Mouse (Mus musculus): ENCODE measurements around the gene Zfp948. TPM values are rescaled to one million over a fixed set of nuclear protein-coding genes. Genes with fewer than 3 reads are reported as not detected.

Zfp948 gene
- polyA plus RNA-seq, 1 experiment from 2014 or later: 25.4 TPM

DNA sequence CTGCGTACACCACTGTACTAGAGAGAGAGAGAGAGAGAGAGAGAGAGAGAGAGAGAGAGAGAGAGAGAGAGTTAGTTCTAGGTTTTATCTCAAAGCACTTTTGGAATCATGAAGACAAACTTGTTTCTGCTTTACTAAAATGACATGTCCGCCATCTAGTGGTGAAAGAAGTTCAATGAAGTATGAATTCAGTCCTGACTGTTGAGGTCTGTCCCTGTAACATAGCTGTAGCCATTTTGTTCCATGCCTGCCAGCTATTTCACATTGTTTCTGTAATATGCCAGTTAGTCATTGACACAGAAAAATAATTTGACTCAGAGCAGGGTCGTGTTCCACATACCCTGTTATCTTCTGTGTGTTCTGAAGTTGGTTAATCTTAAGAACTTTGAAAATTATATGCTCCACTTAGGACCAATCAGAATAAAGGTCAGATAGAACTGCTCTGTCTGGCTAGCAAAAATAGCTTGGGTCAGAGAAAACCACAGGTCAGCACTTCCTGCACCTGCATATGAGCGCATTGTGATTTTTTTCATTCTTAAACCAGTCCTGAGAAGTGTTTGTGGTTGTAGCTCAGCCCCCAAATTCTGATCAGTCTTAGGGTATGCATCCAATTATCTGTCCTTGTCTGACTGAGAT lies 32.2 kb upstream of the Zfp948 start:
- Histone ChIP-seq H3K4me2 (ENCODE audit: low read length) (0 out of 2 replicates have a peak overlapping the region, but pooled peaks have one; percentile 55), H3K9me3 (ENCODE audit: control insufficient read depth, low read length) (no peaks in the 10 kb centered on the region), H3K4me1 (ENCODE audit: control insufficient read depth, insufficient read depth, low read length) (peaks cover 8% of the 10 kb centered on the region; the same call in 1 of the 2 replicates), H3K36me3 (ENCODE audit: control insufficient read depth, insufficient read depth, low read length) (no peaks in the 10 kb centered on the region), H3K4me3 (replicated peaks; ENCODE audit: low read depth, low read length) (no peak overlapping the region), H3K27me3 (ENCODE audit: control insufficient read depth, insufficient read depth, low read length) (no peaks in the 10 kb centered on the region), H3K9ac (replicated peaks; ENCODE audit: low read length) (no peak overlapping the region), H3K27ac (replicated peaks; ENCODE audit: low read depth, low read length) (no peak overlapping the region)
- peak; percentile 91 for DNase-seq
- ATAC-seq (ENCODE audit: low FRiP score, low TSS enrichment): peak; percentile 19; the same call in 1 of the 2 replicates
- WGBS: 21% methylated on average over 4 of the region's 4 CpGs

DNA sequence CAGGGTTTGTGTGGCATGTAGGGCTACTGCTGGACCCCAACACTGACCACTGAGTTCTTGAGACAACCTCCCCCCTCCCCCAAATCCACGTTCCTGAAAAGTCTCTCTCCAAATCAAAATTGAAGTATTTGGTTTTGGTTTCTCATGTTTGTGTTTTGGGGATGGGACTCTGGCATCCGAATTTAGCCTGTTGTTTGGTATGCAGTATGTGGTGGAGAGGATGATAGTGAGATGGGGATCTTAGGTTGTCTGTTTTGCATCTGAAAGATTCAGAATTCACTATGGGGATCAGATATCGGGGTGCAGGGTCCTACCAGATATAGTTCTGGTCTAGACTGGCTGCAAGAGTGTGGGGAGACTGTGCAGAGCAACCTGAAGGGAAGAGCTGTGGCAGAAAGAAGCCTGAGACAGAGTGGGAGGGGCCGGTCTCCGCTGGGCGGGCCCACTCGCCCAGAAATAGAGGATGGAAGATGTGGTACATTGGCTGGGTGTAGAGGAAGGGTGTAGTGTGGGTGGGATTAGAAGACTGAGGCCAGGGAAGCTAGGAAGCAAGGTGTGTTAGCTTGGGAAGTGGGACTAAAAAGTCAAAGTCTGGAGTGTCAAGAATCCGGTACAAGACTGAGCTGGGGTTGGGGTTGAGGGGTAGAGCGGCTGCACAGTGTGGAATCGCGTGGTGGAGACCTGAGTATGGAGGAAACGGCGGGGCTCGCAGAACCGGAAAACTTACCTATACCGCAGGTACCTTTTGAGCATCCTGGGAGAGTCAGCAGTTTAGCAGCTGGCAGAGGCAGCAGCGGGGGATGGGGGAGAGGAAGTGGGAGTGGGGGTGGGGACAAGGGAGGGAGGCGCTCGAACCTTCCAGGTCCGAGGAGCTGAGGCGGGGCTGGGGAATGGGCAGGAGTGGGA lies 31.5 kb upstream of the Zfp948 start, which contains the start of gene Zfp52:
TSS of gene Zfp52 (plus strand) at position 444 of the 906 bp plus-strand sequence.
- Histone ChIP-seq H3K27ac (replicated peaks; ENCODE audit: low read depth, low read length) (no peak within 1 kb of the TSS), H3K27me3 (ENCODE audit: control insufficient read depth, insufficient read depth, low read length) (no peaks in the 10 kb centered on the region), H3K9ac (replicated peaks; ENCODE audit: low read length) (peak within 1 kb of the TSS; percentile 41), H3K4me1 (ENCODE audit: control insufficient read depth, insufficient read depth, low read length) (peaks cover 8% of the 10 kb centered on the region; the same call in 1 of the 2 replicates), H3K4me2 (ENCODE audit: low read length) (peak within 1 kb of the TSS; percentile 55), H3K9me3 (ENCODE audit: control insufficient read depth, low read length) (no peaks in the 10 kb centered on the region), H3K4me3 (replicated peaks; ENCODE audit: low read depth, low read length) (peak within 1 kb of the TSS; percentile 37), H3K36me3 (ENCODE audit: control insufficient read depth, insufficient read depth, low read length) (no peaks in the 10 kb centered on the region)
- DNase-seq (peak; percentile 48), ATAC-seq (ENCODE audit: low FRiP score, low TSS enrichment) (peak; percentile 41)
- WGBS: 5% methylated on average over 21 of the region's 21 CpGs

DNA sequence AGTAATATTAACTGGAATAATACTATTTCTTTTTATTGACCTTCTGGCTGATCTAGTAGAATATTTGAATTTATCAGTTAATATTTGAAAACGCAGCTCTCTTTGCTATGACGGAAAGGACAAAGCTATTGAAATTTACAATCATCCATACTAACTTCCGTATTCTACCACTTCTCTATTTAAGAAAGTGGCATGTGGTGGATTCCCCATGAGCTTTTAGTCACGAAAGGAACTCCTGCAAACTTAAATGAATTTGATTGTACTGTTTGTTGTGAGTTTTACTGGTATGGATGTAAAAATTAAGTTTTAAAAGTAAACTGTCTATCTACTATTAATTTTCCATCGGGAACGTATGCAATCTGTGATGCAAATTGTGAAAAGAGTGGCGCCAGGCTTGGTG lies 30.7 kb upstream of the Zfp948 start:
- no peaks in the 10 kb centered on the region for H3K27me3 ChIP-seq (ENCODE audit: control insufficient read depth, insufficient read depth, low read length)
- H3K9ac ChIP-seq (replicated peaks; ENCODE audit: low read length): no peak overlapping the region
- no peaks in the 10 kb centered on the region for H3K36me3 ChIP-seq (ENCODE audit: control insufficient read depth, insufficient read depth, low read length)
- peak overlapping the region; percentile 37 for H3K4me3 ChIP-seq (replicated peaks; ENCODE audit: low read depth, low read length)
- H3K27ac ChIP-seq (replicated peaks; ENCODE audit: low read depth, low read length): no peak overlapping the region
- peaks cover 8% of the 10 kb centered on the region; the same call in 1 of the 2 replicates for H3K4me1 ChIP-seq (ENCODE audit: control insufficient read depth, insufficient read depth, low read length)
- H3K4me2 ChIP-seq (ENCODE audit: low read length): peak overlapping the region; percentile 55
- no peaks in the 10 kb centered on the region for H3K9me3 ChIP-seq (ENCODE audit: control insufficient read depth, low read length)
- ATAC-seq (ENCODE audit: low FRiP score, low TSS enrichment) (no peak), DNase-seq (no peak)
- 37% methylated on average over 7 of the region's 7 CpGs for WGBS

DNA sequence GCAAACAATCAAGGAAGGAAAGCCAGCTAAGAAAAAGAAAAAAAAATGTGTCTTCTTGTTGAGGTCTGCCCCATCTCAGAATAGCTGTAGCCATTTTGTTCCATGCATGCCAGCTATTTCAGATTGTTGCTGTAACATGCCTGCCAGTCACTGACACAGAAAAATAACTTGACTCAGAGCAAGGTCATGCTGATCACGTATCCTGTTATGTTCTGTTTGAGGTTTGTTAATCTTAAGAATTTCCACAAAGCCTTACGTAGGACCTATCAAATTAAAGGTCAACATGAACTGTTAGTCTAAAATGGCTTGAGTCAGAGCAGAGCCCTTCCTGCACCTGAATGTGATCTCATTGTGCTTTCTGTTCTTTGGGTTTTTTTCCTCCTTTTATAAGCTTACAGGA lies 30.1 kb upstream of the Zfp948 start:
- Histone ChIP-seq H3K4me1 (ENCODE audit: control insufficient read depth, insufficient read depth, low read length) (peaks cover 5% of the 10 kb centered on the region; the same call in 1 of the 2 replicates), H3K9ac (replicated peaks; ENCODE audit: low read length) (no peak overlapping the region), H3K9me3 (ENCODE audit: control insufficient read depth, low read length) (no peaks in the 10 kb centered on the region), H3K4me2 (ENCODE audit: low read length) (no peak overlapping the region), H3K36me3 (ENCODE audit: control insufficient read depth, insufficient read depth, low read length) (no peaks in the 10 kb centered on the region), H3K27me3 (ENCODE audit: control insufficient read depth, insufficient read depth, low read length) (no peaks in the 10 kb centered on the region), H3K4me3 (replicated peaks; ENCODE audit: low read depth, low read length) (no peak overlapping the region), H3K27ac (replicated peaks; ENCODE audit: low read depth, low read length) (no peak overlapping the region)
- WGBS: 81% methylated on average over 2 of the region's 2 CpGs
- ATAC-seq (ENCODE audit: low FRiP score, low TSS enrichment): no peak
- DNase-seq: no peak

DNA sequence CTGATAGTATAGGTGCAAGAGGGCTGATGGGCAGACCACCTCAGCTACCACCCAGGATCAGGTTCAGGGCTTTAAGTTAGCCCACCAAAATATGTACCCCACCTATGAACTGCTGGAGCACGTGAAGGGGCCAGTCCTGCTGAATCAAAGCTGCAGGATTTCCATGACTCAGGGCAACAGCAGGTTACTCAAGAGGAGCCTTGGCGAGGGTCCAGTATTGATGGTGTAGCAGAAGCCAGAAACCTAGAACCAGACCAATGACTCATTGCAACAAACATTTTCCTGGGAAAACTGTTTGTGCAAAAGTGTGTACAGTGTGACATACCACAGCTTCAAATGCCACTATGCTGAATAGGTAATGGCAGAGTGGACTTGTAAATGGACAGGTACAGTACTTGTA lies 9.0 kb upstream of the Zfp948 start:
- Histone ChIP-seq H3K9ac (replicated peaks; ENCODE audit: low read length) (no peak overlapping the region), H3K4me1 (ENCODE audit: control insufficient read depth, insufficient read depth, low read length) (no peaks in the 10 kb centered on the region), H3K27me3 (ENCODE audit: control insufficient read depth, insufficient read depth, low read length) (no peaks in the 10 kb centered on the region), H3K4me2 (ENCODE audit: low read length) (no peak overlapping the region), H3K27ac (replicated peaks; ENCODE audit: low read depth, low read length) (no peak overlapping the region), H3K36me3 (ENCODE audit: control insufficient read depth, insufficient read depth, low read length) (no peaks in the 10 kb centered on the region), H3K4me3 (replicated peaks; ENCODE audit: low read depth, low read length) (no peak overlapping the region), H3K9me3 (ENCODE audit: control insufficient read depth, low read length) (no peaks in the 10 kb centered on the region)
- DNase-seq: no peak
- 83% methylated on average over 2 of the region's 2 CpGs for WGBS
- no peak for ATAC-seq (ENCODE audit: low FRiP score, low TSS enrichment)

DNA sequence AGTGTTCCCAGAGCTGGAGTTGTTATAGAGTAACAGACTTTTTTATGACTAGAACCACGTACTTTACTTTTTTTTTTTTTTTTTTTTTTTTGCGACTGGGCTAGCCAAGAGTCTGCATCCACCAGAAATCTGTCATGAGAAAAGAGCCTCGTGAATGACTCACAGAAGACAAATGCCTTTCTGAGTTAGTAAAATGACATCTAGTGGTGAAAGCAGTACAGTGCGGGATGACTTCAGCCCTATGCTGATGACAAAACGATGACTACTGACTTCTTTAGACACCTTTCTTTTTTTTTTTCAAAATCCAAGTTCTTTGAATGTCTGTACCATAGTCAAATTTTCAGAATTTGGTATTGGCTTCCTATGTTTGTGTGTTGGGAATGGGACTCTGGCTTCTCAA lies 588 bp upstream of the Zfp948 start:
- ATAC-seq (ENCODE audit: low FRiP score, low TSS enrichment) (peak; percentile 83), DNase-seq (peak; percentile 85)
- H3K27me3 ChIP-seq (ENCODE audit: control insufficient read depth, insufficient read depth, low read length): no peaks in the 10 kb centered on the region
- peak overlapping the region; percentile 68 for H3K4me2 ChIP-seq (ENCODE audit: low read length)
- no peaks in the 10 kb centered on the region for H3K9me3 ChIP-seq (ENCODE audit: control insufficient read depth, low read length)
- H3K4me1 ChIP-seq (ENCODE audit: control insufficient read depth, insufficient read depth, low read length): peaks cover 10% of the 10 kb centered on the region; the same call in 1 of the 2 replicates
- 0 out of 2 replicates have a peak, but pooled peaks cover 2% of the 10 kb centered on the region for H3K36me3 ChIP-seq (ENCODE audit: control insufficient read depth, insufficient read depth, low read length)
- peak overlapping the region; percentile 84 for H3K9ac ChIP-seq (replicated peaks; ENCODE audit: low read length)
- 3% methylated on average over 5 of the region's 5 CpGs for WGBS
- H3K4me3 ChIP-seq (replicated peaks; ENCODE audit: low read depth, low read length): peak overlapping the region; percentile 70
- H3K27ac ChIP-seq (replicated peaks; ENCODE audit: low read depth, low read length): peak overlapping the region; percentile 93

DNA sequence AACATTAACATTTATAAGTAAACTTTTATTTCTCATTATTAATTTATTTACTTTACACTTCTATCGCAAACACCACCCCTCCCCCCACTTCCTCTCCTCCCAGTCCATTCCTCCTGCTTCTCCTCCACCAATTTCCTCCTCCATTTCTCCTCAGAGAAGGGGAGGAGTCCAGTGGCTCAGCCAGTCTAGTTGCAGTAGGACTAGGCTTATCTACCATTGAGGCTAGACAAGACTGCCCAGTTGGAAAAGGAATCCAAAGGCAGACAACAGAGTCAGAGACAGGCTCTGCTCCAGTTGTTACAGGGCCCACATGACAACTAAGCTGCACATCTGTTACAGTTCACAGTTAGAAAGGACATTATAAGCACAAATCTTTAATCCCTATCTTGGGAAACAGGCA lies 888 bp downstream of the Zfp948 start:
- H3K36me3 ChIP-seq (ENCODE audit: control insufficient read depth, insufficient read depth, low read length): 0 out of 2 replicates have a peak, but pooled peaks cover 2% of the 10 kb centered on the region
- H3K9ac ChIP-seq (replicated peaks; ENCODE audit: low read length): no peak overlapping the region; the same call in 1 of the 2 replicates
- no peak overlapping the region for H3K27ac ChIP-seq (replicated peaks; ENCODE audit: low read depth, low read length)
- peak overlapping the region; percentile 70 for H3K4me3 ChIP-seq (replicated peaks; ENCODE audit: low read depth, low read length)
- ATAC-seq (ENCODE audit: low FRiP score, low TSS enrichment) (no peak), DNase-seq (peak; percentile 37)
- peak overlapping the region; percentile 68 for H3K4me2 ChIP-seq (ENCODE audit: low read length)
- no peaks in the 10 kb centered on the region for H3K9me3 ChIP-seq (ENCODE audit: control insufficient read depth, low read length)
- H3K27me3 ChIP-seq (ENCODE audit: control insufficient read depth, insufficient read depth, low read length): no peaks in the 10 kb centered on the region
- peaks cover 10% of the 10 kb centered on the region; the same call in 1 of the 2 replicates for H3K4me1 ChIP-seq (ENCODE audit: control insufficient read depth, insufficient read depth, low read length)
- WGBS: 82% methylated on average over 1 of the region's 1 CpGs

DNA sequence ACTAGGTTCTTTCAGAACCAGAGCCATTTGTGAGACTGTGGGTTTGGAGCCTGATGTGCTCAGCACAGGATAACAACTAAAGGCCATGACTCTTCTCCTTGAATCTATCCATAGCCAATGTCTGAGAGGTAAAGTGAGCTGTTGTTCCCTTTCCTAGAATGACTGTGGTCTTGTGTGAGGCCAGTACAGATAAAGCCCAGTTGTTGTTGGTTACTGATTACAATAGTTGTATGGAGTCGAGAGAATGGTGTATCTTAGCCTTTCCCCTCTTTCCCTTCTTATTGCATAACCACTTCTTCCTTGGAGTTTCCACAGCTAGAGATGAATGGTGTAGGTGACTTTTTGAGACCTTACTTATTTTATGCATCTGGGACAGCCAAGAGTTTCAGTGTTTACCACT lies 12.3 kb downstream of the Zfp948 start:
- Histone ChIP-seq H3K27ac (replicated peaks; ENCODE audit: low read depth, low read length) (no peak overlapping the region), H3K27me3 (ENCODE audit: control insufficient read depth, insufficient read depth, low read length) (no peaks in the 10 kb centered on the region), H3K9me3 (ENCODE audit: control insufficient read depth, low read length) (no peaks in the 10 kb centered on the region), H3K4me1 (ENCODE audit: control insufficient read depth, insufficient read depth, low read length) (no peaks in the 10 kb centered on the region), H3K36me3 (ENCODE audit: control insufficient read depth, insufficient read depth, low read length) (peaks cover 27% of the 10 kb centered on the region), H3K9ac (replicated peaks; ENCODE audit: low read length) (no peak overlapping the region), H3K4me2 (ENCODE audit: low read length) (no peak overlapping the region), H3K4me3 (replicated peaks; ENCODE audit: low read depth, low read length) (no peak overlapping the region)
- WGBS: 92% methylated on average over 1 of the region's 1 CpGs
- ATAC-seq (ENCODE audit: low FRiP score, low TSS enrichment): no peak
- no peak for DNase-seq

Measured in midbrain, embryonic 14.5 days (tissue).